Mouse (Mus musculus): Measurements from ENCODE around the gene Dppa3. TPM values are rescaled to one million over a fixed set of nuclear protein-coding genes. Genes with fewer than 3 reads are reported as not detected.
A peak's percentile ranks its signal among the peaks of the same experiment; 100 is the strongest.

Dppa3 gene
- polyA plus RNA-seq, 1 experiment from 2014 or later, result not detected

DNA sequence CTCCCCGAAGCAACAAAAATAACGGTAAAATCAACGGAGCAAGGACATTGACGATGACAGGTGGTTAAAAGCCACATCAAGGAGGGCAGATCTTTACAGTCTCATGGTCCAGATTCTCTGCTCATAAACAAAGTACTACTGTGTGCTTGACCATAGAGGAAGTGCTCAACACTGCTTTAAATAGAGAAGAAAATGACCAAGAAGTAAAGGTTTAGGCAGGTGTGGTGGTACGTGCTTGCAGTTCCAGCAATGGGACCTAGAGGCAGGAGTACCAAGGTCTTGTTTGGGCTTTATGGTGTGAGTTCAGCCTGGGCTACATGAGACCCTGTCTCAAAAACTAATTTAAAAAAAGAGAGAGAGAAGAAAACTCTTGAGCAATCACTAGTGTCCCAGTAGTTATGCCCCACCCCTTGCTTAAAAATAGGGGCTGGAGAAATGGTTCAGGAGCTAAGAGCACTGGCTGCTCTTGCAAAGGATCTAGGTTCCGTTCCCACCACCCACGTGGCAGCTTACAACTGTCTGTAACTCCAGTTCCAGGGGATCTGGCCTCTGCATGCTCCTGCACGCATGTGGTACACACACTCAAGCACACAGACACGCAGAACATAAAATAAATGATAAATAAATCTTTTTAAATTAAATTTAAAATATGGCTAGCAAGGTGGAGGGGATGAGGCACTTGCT lies 27.0 kb upstream of the Dppa3 start:
- Histone ChIP-seq H3K4me3 (ENCODE audit: low read length) (no peak overlapping the region), H3K4me2 (ENCODE audit: low read length) (no peak overlapping the region), H3K27me3 (replicated peaks; ENCODE audit: control insufficient read depth, insufficient read depth, low read length) (no peaks in the 10 kb centered on the region), H3K9ac (ENCODE audit: low read depth, low read length) (no peak overlapping the region), H3K4me1 (ENCODE audit: control insufficient read depth, insufficient read depth, low read depth, low read length) (peaks cover 5% of the 10 kb centered on the region), H3K36me3 (ENCODE audit: control insufficient read depth, insufficient read depth, low read length) (no peaks in the 10 kb centered on the region), H3K9me3 (ENCODE audit: control insufficient read depth, low read length) (no peaks in the 10 kb centered on the region), H3K27ac (ENCODE audit: low read depth, low read length) (no peak overlapping the region)
- no peak for ATAC-seq
- WGBS, result 92% methylated on average over 9 of the region's 9 CpGs

GRCm38 (mm10) chr6:122600066-122600646 lies 26.1 kb upstream of the Dppa3 start:
- H3K4me1 ChIP-seq (ENCODE audit: control insufficient read depth, insufficient read depth, low read depth, low read length), result peaks cover 5% of the 10 kb centered on the region
- H3K27me3 ChIP-seq (replicated peaks; ENCODE audit: control insufficient read depth, insufficient read depth, low read length), result no peaks in the 10 kb centered on the region
- H3K9ac ChIP-seq (ENCODE audit: low read depth, low read length), result no peak overlapping the region
- no peak overlapping the region for H3K4me2 ChIP-seq (ENCODE audit: low read length)
- ATAC-seq, result no peak
- H3K4me3 ChIP-seq (ENCODE audit: low read length), result no peak overlapping the region
- H3K27ac ChIP-seq (ENCODE audit: low read depth, low read length), result no peak overlapping the region
- H3K36me3 ChIP-seq (ENCODE audit: control insufficient read depth, insufficient read depth, low read length), result no peaks in the 10 kb centered on the region
- WGBS, result 69% methylated on average over 7 of the region's 7 CpGs
- H3K9me3 ChIP-seq (ENCODE audit: control insufficient read depth, low read length), result no peaks in the 10 kb centered on the region

GRCm38 (mm10) chr6:122601031-122601430 lies 25.2 kb upstream of the Dppa3 start:
- Histone ChIP-seq H3K36me3 (ENCODE audit: control insufficient read depth, insufficient read depth, low read length) (no peaks in the 10 kb centered on the region), H3K4me2 (ENCODE audit: low read length) (no peak overlapping the region), H3K4me1 (ENCODE audit: control insufficient read depth, insufficient read depth, low read depth, low read length) (peaks cover 5% of the 10 kb centered on the region), H3K9ac (ENCODE audit: low read depth, low read length) (no peak overlapping the region), H3K9me3 (ENCODE audit: control insufficient read depth, low read length) (no peaks in the 10 kb centered on the region), H3K4me3 (ENCODE audit: low read length) (no peak overlapping the region), H3K27ac (ENCODE audit: low read depth, low read length) (no peak overlapping the region), H3K27me3 (replicated peaks; ENCODE audit: control insufficient read depth, insufficient read depth, low read length) (no peaks in the 10 kb centered on the region)
- WGBS, result 83% methylated on average over 4 of the region's 4 CpGs
- ATAC-seq, result no peak

DNA sequence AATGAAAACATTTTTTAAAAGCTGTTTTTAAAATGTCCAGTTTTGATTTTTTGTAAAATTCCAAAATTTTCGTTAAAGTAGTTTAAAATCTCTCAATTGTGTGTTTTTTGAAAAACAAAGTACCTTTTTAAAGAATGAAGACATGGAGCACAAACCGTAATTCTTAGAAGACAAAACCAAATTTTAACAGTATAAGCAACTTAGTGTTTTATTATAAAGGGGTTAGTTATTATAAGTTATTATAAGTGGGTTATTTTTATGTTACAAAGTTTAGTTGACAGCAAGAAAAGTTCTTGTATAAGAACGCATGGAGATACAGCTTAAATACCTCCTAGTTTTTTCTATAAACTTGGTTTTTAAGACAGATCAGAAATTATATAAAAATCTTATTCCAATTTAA lies 24.6 kb upstream of the Dppa3 start:
- Histone ChIP-seq H3K27ac (ENCODE audit: low read depth, low read length) (no peak overlapping the region), H3K36me3 (ENCODE audit: control insufficient read depth, insufficient read depth, low read length) (no peaks in the 10 kb centered on the region), H3K4me3 (ENCODE audit: low read length) (no peak overlapping the region), H3K27me3 (replicated peaks; ENCODE audit: control insufficient read depth, insufficient read depth, low read length) (no peaks in the 10 kb centered on the region), H3K9ac (ENCODE audit: low read depth, low read length) (no peak overlapping the region), H3K4me2 (ENCODE audit: low read length) (peak overlapping the region; percentile 71), H3K9me3 (ENCODE audit: control insufficient read depth, low read length) (no peaks in the 10 kb centered on the region), H3K4me1 (ENCODE audit: control insufficient read depth, insufficient read depth, low read depth, low read length) (peaks cover 5% of the 10 kb centered on the region)
- 89% methylated on average over 3 of the region's 3 CpGs for WGBS
- ATAC-seq, result no peak

- ATAC-seq, result peak; percentile 82
- peak within 1 kb of the TSS; percentile 71 for H3K4me2 ChIP-seq (ENCODE audit: low read length)
- no peaks in the 10 kb centered on the region for H3K27me3 ChIP-seq (replicated peaks; ENCODE audit: control insufficient read depth, insufficient read depth, low read length)
- H3K27ac ChIP-seq (ENCODE audit: low read depth, low read length), result peak within 1 kb of the TSS; percentile 56; the same call in 1 of the 2 replicates
- H3K4me1 ChIP-seq (ENCODE audit: control insufficient read depth, insufficient read depth, low read depth, low read length), result peaks cover 5% of the 10 kb centered on the region
- 7% methylated on average over 22 of the region's 22 CpGs for WGBS
- peak within 1 kb of the TSS; percentile 56 for H3K9ac ChIP-seq (ENCODE audit: low read depth, low read length)
- H3K4me3 ChIP-seq (ENCODE audit: low read length), result peak within 1 kb of the TSS; percentile 43
- no peaks in the 10 kb centered on the region for H3K9me3 ChIP-seq (ENCODE audit: control insufficient read depth, low read length)
- H3K36me3 ChIP-seq (ENCODE audit: control insufficient read depth, insufficient read depth, low read length), result no peaks in the 10 kb centered on the region
These were observed 23.8 kb upstream of the Dppa3 start, which contains the start of gene Apobec1 for GRCm38 (mm10) chr6:122602242-122602991. Apobec1 (minus strand) TSS chr6:122602444.

GRCm38 (mm10) chr6:122602992-122603322 lies 23.3 kb upstream of the Dppa3 start:
- ATAC-seq, result no peak
- Histone ChIP-seq H3K9me3 (ENCODE audit: control insufficient read depth, low read length) (no peaks in the 10 kb centered on the region), H3K4me2 (ENCODE audit: low read length) (peak overlapping the region; percentile 71), H3K27me3 (replicated peaks; ENCODE audit: control insufficient read depth, insufficient read depth, low read length) (no peaks in the 10 kb centered on the region), H3K4me1 (ENCODE audit: control insufficient read depth, insufficient read depth, low read depth, low read length) (peaks cover 5% of the 10 kb centered on the region), H3K9ac (ENCODE audit: low read depth, low read length) (no peak overlapping the region), H3K36me3 (ENCODE audit: control insufficient read depth, insufficient read depth, low read length) (no peaks in the 10 kb centered on the region), H3K4me3 (ENCODE audit: low read length) (no peak overlapping the region), H3K27ac (ENCODE audit: low read depth, low read length) (no peak overlapping the region)
- 54% methylated on average over 1 of the region's 1 CpGs for WGBS

- no peak overlapping the region for H3K4me2 ChIP-seq (ENCODE audit: low read length)
- no peak overlapping the region for H3K4me3 ChIP-seq (ENCODE audit: low read length)
- H3K27me3 ChIP-seq (replicated peaks; ENCODE audit: control insufficient read depth, insufficient read depth, low read length), result no peaks in the 10 kb centered on the region
- no peaks in the 10 kb centered on the region for H3K36me3 ChIP-seq (ENCODE audit: control insufficient read depth, insufficient read depth, low read length)
- H3K9ac ChIP-seq (ENCODE audit: low read depth, low read length), result no peak overlapping the region
- H3K9me3 ChIP-seq (ENCODE audit: control insufficient read depth, low read length), result no peaks in the 10 kb centered on the region
- peaks cover 5% of the 10 kb centered on the region for H3K4me1 ChIP-seq (ENCODE audit: control insufficient read depth, insufficient read depth, low read depth, low read length)
- no peak for ATAC-seq
- no peak overlapping the region for H3K27ac ChIP-seq (ENCODE audit: low read depth, low read length)
These were observed 21.9 kb upstream of the Dppa3 start for GRCm38 (mm10) chr6:122604260-122604659.

- H3K4me3 ChIP-seq (ENCODE audit: low read length), result no peak overlapping the region
- H3K27ac ChIP-seq (ENCODE audit: low read depth, low read length), result no peak overlapping the region
- peaks cover 5% of the 10 kb centered on the region for H3K4me1 ChIP-seq (ENCODE audit: control insufficient read depth, insufficient read depth, low read depth, low read length)
- H3K36me3 ChIP-seq (ENCODE audit: control insufficient read depth, insufficient read depth, low read length), result no peaks in the 10 kb centered on the region
- H3K9ac ChIP-seq (ENCODE audit: low read depth, low read length), result no peak overlapping the region
- no peak overlapping the region for H3K4me2 ChIP-seq (ENCODE audit: low read length)
- no peak for ATAC-seq
- H3K9me3 ChIP-seq (ENCODE audit: control insufficient read depth, low read length), result no peaks in the 10 kb centered on the region
- no peaks in the 10 kb centered on the region for H3K27me3 ChIP-seq (replicated peaks; ENCODE audit: control insufficient read depth, insufficient read depth, low read length)
- WGBS, result 92% methylated on average over 8 of the region's 8 CpGs
These were observed 20.7 kb upstream of the Dppa3 start for GRCm38 (mm10) chr6:122605483-122605882.

DNA sequence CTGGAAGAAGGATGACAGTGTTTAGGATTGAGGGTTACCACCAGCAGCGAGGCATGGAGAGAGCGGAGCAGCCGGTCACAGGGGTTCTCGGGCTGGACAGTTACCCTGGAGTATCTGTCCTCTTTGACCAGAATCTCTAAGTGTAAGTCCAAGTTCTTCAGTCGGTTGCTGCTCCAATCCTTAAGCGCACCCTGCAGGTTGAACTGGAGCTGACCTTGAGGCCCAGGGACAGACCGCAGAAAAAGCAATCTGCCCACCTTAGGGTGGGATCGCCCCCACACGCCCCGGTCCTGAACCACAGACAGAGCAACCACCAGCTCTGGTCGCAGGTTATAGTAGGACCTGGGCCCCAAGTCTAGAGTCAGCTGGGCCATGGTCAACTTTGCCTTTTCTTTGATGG lies 19.5 kb upstream of the Dppa3 start:
- 97% methylated on average over 11 of the region's 11 CpGs for WGBS
- H3K9ac ChIP-seq (ENCODE audit: low read depth, low read length), result no peak overlapping the region
- H3K27ac ChIP-seq (ENCODE audit: low read depth, low read length), result no peak overlapping the region
- H3K4me1 ChIP-seq (ENCODE audit: control insufficient read depth, insufficient read depth, low read depth, low read length), result peaks cover 5% of the 10 kb centered on the region
- no peak for ATAC-seq
- H3K36me3 ChIP-seq (ENCODE audit: control insufficient read depth, insufficient read depth, low read length), result no peaks in the 10 kb centered on the region
- no peaks in the 10 kb centered on the region for H3K27me3 ChIP-seq (replicated peaks; ENCODE audit: control insufficient read depth, insufficient read depth, low read length)
- H3K4me3 ChIP-seq (ENCODE audit: low read length), result no peak overlapping the region
- H3K4me2 ChIP-seq (ENCODE audit: low read length), result no peak overlapping the region
- no peaks in the 10 kb centered on the region for H3K9me3 ChIP-seq (ENCODE audit: control insufficient read depth, low read length)

Measured in hindbrain, embryonic 16.5 days (tissue).